Mouse (Mus musculus) kidney, embryonic 14.5 days (tissue): ENCODE measurements around the gene Gpr31b. TPM values are rescaled to one million over a fixed set of nuclear protein-coding genes. Genes with fewer than 3 reads are reported as not detected.
"Not testable (repeated sequence)": the region's sequence is repeated elsewhere in the genome, so short reads cannot be mapped to it uniquely, and the experiment has no call there.

Source experiments
- ATAC-seq: fragments of 200-750 bp; cut with Nextera tagmentation; 2 replicates; pipeline ENCODE4 v1.8.0; 2017; ENCODE audit warnings: moderate number of reproducible peaks, mild to moderate bottlenecking, moderate TSS enrichment, moderate library complexity; ENCODE audit not compliant: low FRiP score, low TSS enrichment
- H3K27ac ChIP-seq: fragments of 300-500 bp; sonication (generic); 2 replicates; pipeline ENCODE4 v1.5.1; 2014; ENCODE audit warnings: low read depth, mild to moderate bottlenecking, low read length, moderate library complexity, mixed read lengths
- H3K27me3 ChIP-seq: fragments of 300-500 bp; sonication (generic); 2 replicates; pipeline ENCODE4 v1.6.1; 2014; ENCODE audit warnings: mild to moderate bottlenecking, low read length; ENCODE audit not compliant: control insufficient read depth, insufficient read depth
- H3K36me3 ChIP-seq: fragments of 300-500 bp; sonication (generic); 2 replicates; pipeline ENCODE4 v1.6.1; 2014; ENCODE audit warnings: low read length, mixed read lengths; ENCODE audit not compliant: control insufficient read depth, insufficient read depth
- H3K4me1 ChIP-seq: fragments of 300-500 bp; sonication (generic); 2 replicates; pipeline ENCODE4 v1.6.1; 2014; ENCODE audit warnings: low read length, mixed read lengths; ENCODE audit not compliant: control insufficient read depth, insufficient read depth
- H3K4me2 ChIP-seq: fragments of 300-500 bp; sonication (generic); replicated peaks from 2 replicates; pipeline ENCODE4 v1.6.1; 2014; ENCODE audit warnings: low read depth, mild to moderate bottlenecking, low read length
- H3K4me3 ChIP-seq: fragments of 300-500 bp; sonication (generic); 2 replicates; pipeline ENCODE4 v1.5.1; 2014; ENCODE audit warnings: mild to moderate bottlenecking, low read length
- H3K9ac ChIP-seq: fragments of 300-500 bp; sonication (generic); 2 replicates; pipeline ENCODE4 v1.6.1; 2014; ENCODE audit warnings: low read depth, mild to moderate bottlenecking, low read length, moderate library complexity
- H3K9me3 ChIP-seq: fragments of 300-500 bp; sonication (generic); 2 replicates; pipeline ENCODE4 v1.6.1; 2016; ENCODE audit warnings: low read length; ENCODE audit not compliant: control insufficient read depth
- WGBS: fragments of 180-500 bp; shearing (Covaris S2); extraction: QIAGEN DNeasy Blood & Tissue Kit; methylation state at CpG from one replicate; pipeline ENCODE4 v1.1.7; 2014; 5-methylcytosine and 5-hydroxymethylcytosine counted together
- polyA plus RNA-seq: library from polyadenylated mRNA; unstranded; fragments of >200 nt; fragmentation: Nextera tagmentation; extraction: Ambion mirVana; gene quantifications from 2 replicates; pipeline ENCODE4 v1.2.1, GENCODE M21; 2014

Gene Gpr31b
- polyA plus RNA-seq, 1 experiment from 2014 or later = not detected

- not testable (repeated sequence) for H3K9me3 ChIP-seq, H3K27me3 ChIP-seq, ATAC-seq, H3K4me3 ChIP-seq, H3K36me3 ChIP-seq, H3K4me2 ChIP-seq, H3K9ac ChIP-seq, H3K27ac ChIP-seq
- 72% methylated on average over 2 of the region's 2 CpGs for WGBS
- peaks cover 10% of the 10 kb centered on the region; the same call in 1 of the 2 replicates for H3K4me1 ChIP-seq
Observed at GRCm38 (mm10) chr17:13004436-13004835, 47.7 kb downstream of the Gpr31b start.

- not testable (repeated sequence) for H3K4me1 ChIP-seq, ATAC-seq, H3K27ac ChIP-seq, H3K4me3 ChIP-seq, H3K27me3 ChIP-seq, H3K9me3 ChIP-seq, H3K4me2 ChIP-seq, H3K9ac ChIP-seq, H3K36me3 ChIP-seq
- WGBS = 90% methylated on average over 5 of the region's 5 CpGs
Observed at GRCm38 (mm10) chr17:13002243-13002642, 49.9 kb downstream of the Gpr31b start.

Other genes starting within 250 kb of the Gpr31b start
- gene Mas1, start 184.2 kb downstream of the Gpr31b start, polyA plus RNA-seq = 0.26 and 0.66 TPM in 2 replicates
- not detected in 2 replicates for gene Mrgprh, start 176.3 kb downstream of the Gpr31b start, polyA plus RNA-seq
- 1.3 and 1.7 TPM in 2 replicates for gene Pnldc1, start 142.1 kb downstream of the Gpr31b start, polyA plus RNA-seq
- gene Tcp1, start 136.6 kb downstream of the Gpr31b start, polyA plus RNA-seq = 407 and 495 TPM in 2 replicates
- gene Mrpl18, start 136.0 kb downstream of the Gpr31b start, polyA plus RNA-seq = 186 and 194 TPM in 2 replicates
- 0.61 and 0.76 TPM in 2 replicates for gene Acat3, start 111.7 kb downstream of the Gpr31b start, polyA plus RNA-seq
- gene Acat2, start 91.5 kb downstream of the Gpr31b start, polyA plus RNA-seq = 78.4 and 95.7 TPM in 2 replicates
- 146 and 173 TPM in 2 replicates for gene Wtap, start 58.1 kb downstream of the Gpr31b start, polyA plus RNA-seq
- 139 and 144 TPM in 2 replicates for gene Sod2, start 45.5 kb downstream of the Gpr31b start, polyA plus RNA-seq
- gene Tcp10b, start 8.8 kb upstream of the Gpr31b start, polyA plus RNA-seq = 0.23 TPM in 1 of 2 replicates, not detected in the other
- gene Unc93a, start 79.5 kb upstream of the Gpr31b start, polyA plus RNA-seq = 0.21 TPM in 1 of 2 replicates, not detected in the other
- not detected in 2 replicates for gene Smok2a, start 168.9 kb upstream of the Gpr31b start, polyA plus RNA-seq
- gene Smok2b, start 178.0 kb upstream of the Gpr31b start, polyA plus RNA-seq = not detected in 2 replicates